Mouse (Mus musculus): Measurements from ENCODE around the gene Ntpcr. TPM values are rescaled to one million over a fixed set of nuclear protein-coding genes. Genes with fewer than 3 reads are reported as not detected.

Ntpcr gene
- total and polyA plus RNA-seq, 3 experiments = 40.0 to 45.3 TPM; not detected in 1

- DNase-seq (ENCODE audit: low read depth, low spot score) = no peak
- Histone ChIP-seq H3K4me1 (ENCODE audit: control insufficient read depth in 1 of 2, insufficient read depth in 2 of 2, low read length in 2 of 2) (no peaks in the 10 kb centered on the region), H3K9ac (ENCODE audit: control insufficient read depth, low read depth, low read length, poor library complexity, severe bottlenecking) (no peak overlapping the region), H3K9me3 (replicated peaks; ENCODE audit: insufficient read depth, low read length) (no peaks in the 10 kb centered on the region), H3K27ac (ENCODE audit: control insufficient read depth, low read depth, low read length) (no peak overlapping the region), H3K27me3 (ENCODE audit: control insufficient read depth in 1 of 2, insufficient read depth in 2 of 2, low read length in 2 of 2) (no peaks in the 10 kb centered on the region), H3K36me3 (ENCODE audit: control insufficient read depth in 1 of 2, insufficient read depth in 2 of 2, low read length in 2 of 2) (no peaks in the 10 kb centered on the region), H3K79me2 (ENCODE audit: control insufficient read depth, insufficient read depth, low read length, poor library complexity) (no peaks in the 10 kb centered on the region), H3K4me3 (ENCODE audit: control insufficient read depth in 1 of 2, insufficient read depth in 1 of 2, low read depth in 2 of 2, low read length in 2 of 2) (no peak overlapping the region)
- no peak for TF ChIP-seq CTCF (IDR thresholded peaks at IDR 0.05 in 2 of 3, conservative IDR thresholded peaks at IDR 0.05 in 1 of 3; ENCODE audit: control insufficient read depth in 1 of 3, insufficient read depth in 1 of 3, low read depth in 2 of 3, low read length in 3 of 3, poor library complexity in 1 of 3, severe bottlenecking in 1 of 3)
- no peak for TF ChIP-seq NELFE (IDR thresholded peaks at IDR 0.05; ENCODE audit: low read depth, low read length)
- no peak for TF ChIP-seq POLR2AphosphoS5 (IDR thresholded peaks at IDR 0.05; ENCODE audit: borderline replicate concordance, low read depth, low read length)
- no peak for TF ChIP-seq ZMIZ1 (IDR thresholded peaks at IDR 0.05; ENCODE audit: low read depth, low read length)
- TF ChIP-seq GABPA (IDR thresholded peaks at IDR 0.05; ENCODE audit: low read depth, low read length) = no peak
- no peak for TF ChIP-seq SMC3 (IDR thresholded peaks at IDR 0.05; ENCODE audit: low read depth, low read length)
- TF ChIP-seq TCF12 (IDR thresholded peaks at IDR 0.05; ENCODE audit: low read depth, low read length) = no peak
- TF ChIP-seq MAZ (IDR thresholded peaks at IDR 0.05; ENCODE audit: low read depth, low read length) = no peak
- no peak for TF ChIP-seq EP300 (IDR thresholded peaks at IDR 0.05; ENCODE audit: low read depth in 1 of 2, low read length in 2 of 2)
- TF ChIP-seq KAT2A (conservative IDR thresholded peaks at IDR 0.05; ENCODE audit: low read depth, low read length) = no peak
- TF ChIP-seq CHD2 (IDR thresholded peaks at IDR 0.05; ENCODE audit: low read length) = no peak
- no peak for TF ChIP-seq BHLHE40 (IDR thresholded peaks at IDR 0.05; ENCODE audit: borderline replicate concordance, low read depth, low read length)
- TF ChIP-seq ETS1 (IDR thresholded peaks at IDR 0.05; ENCODE audit: low read depth, low read length) = no peak
- no peak for TF ChIP-seq NRF1 (IDR thresholded peaks at IDR 0.05; ENCODE audit: insufficient read depth, low read depth, low read length, poor library complexity, severe bottlenecking)
- TF ChIP-seq UBTF (IDR thresholded peaks at IDR 0.05; ENCODE audit: borderline replicate concordance, insufficient read depth, low read depth, low read length) = no peak
- no peak for TF ChIP-seq ZC3H11A (IDR thresholded peaks at IDR 0.05; ENCODE audit: low read depth, low read length)
These were observed 18.2 kb upstream of the Ntpcr start for GRCm38 (mm10) chr8:125711514-125711913.

- no peak overlapping the region for H3K27ac ChIP-seq (ENCODE audit: control insufficient read depth, low read depth, low read length)
- no peaks in the 10 kb centered on the region for H3K4me1 ChIP-seq (ENCODE audit: control insufficient read depth in 1 of 2, insufficient read depth in 2 of 2, low read length in 2 of 2)
- TF ChIP-seq GATA1 (IDR thresholded peaks at IDR 0.05; ENCODE audit: low read depth, low read length) = no peak
- no peak for TF ChIP-seq TBP (IDR thresholded peaks at IDR 0.05; ENCODE audit: low read depth, low read length)
- no peak for TF ChIP-seq RCOR1 (IDR thresholded peaks at IDR 0.05; ENCODE audit: low read depth, low read length)
- no peak for TF ChIP-seq HCFC1 (IDR thresholded peaks at IDR 0.05; ENCODE audit: low read depth, low read length)
- no peak for TF ChIP-seq USF1 (IDR thresholded peaks at IDR 0.05; ENCODE audit: low read depth, low read length)
- TF ChIP-seq MAX (IDR thresholded peaks at IDR 0.05; ENCODE audit: low read length) = no peak
- TF ChIP-seq ZMIZ1 (IDR thresholded peaks at IDR 0.05; ENCODE audit: low read depth, low read length) = no peak
- TF ChIP-seq ZKSCAN1 (IDR thresholded peaks at IDR 0.05; ENCODE audit: low read depth, low read length) = no peak
- TF ChIP-seq NRF1 (IDR thresholded peaks at IDR 0.05; ENCODE audit: insufficient read depth, low read depth, low read length, poor library complexity, severe bottlenecking) = no peak
- TF ChIP-seq JUND (IDR thresholded peaks at IDR 0.05; ENCODE audit: low read depth, low read length) = no peak
- no peak for TF ChIP-seq MYB (IDR thresholded peaks at IDR 0.05; ENCODE audit: low read depth, low read length)
- no peak for TF ChIP-seq CHD1 (IDR thresholded peaks at IDR 0.05; ENCODE audit: low read depth, low read length)
- TF ChIP-seq TAL1 (IDR thresholded peaks at IDR 0.05; ENCODE audit: low read length) = no peak
- no peak for TF ChIP-seq ZNF384 (IDR thresholded peaks at IDR 0.05; ENCODE audit: low read depth, low read length)
- no peak for TF ChIP-seq E2F4 (IDR thresholded peaks at IDR 0.05; ENCODE audit: borderline replicate concordance, low read depth, low read length)
- TF ChIP-seq SIN3A (IDR thresholded peaks at IDR 0.05; ENCODE audit: low read length) = no peak
- TF ChIP-seq MXI1 (IDR thresholded peaks at IDR 0.05; ENCODE audit: low read depth, low read length) = no peak
- TF ChIP-seq SMC3 (IDR thresholded peaks at IDR 0.05; ENCODE audit: low read depth, low read length) = no peak
- TF ChIP-seq ELF1 (IDR thresholded peaks at IDR 0.05; ENCODE audit: low read depth, low read length) = no peak
- no peak for TF ChIP-seq POLR2A (IDR thresholded peaks at IDR 0.05; ENCODE audit: control insufficient read depth in 1 of 2, insufficient read depth in 1 of 2, low read depth in 1 of 2, low read length in 2 of 2, poor library complexity in 1 of 2)
- H3K9ac ChIP-seq (ENCODE audit: control insufficient read depth, low read depth, low read length, poor library complexity, severe bottlenecking) = no peak overlapping the region
- H3K36me3 ChIP-seq (ENCODE audit: control insufficient read depth in 1 of 2, insufficient read depth in 2 of 2, low read length in 2 of 2) = no peaks in the 10 kb centered on the region
- H3K79me2 ChIP-seq (ENCODE audit: control insufficient read depth, insufficient read depth, low read length, poor library complexity) = no peaks in the 10 kb centered on the region
- DNase-seq (ENCODE audit: low read depth, low spot score) = no peak
- H3K9me3 ChIP-seq (replicated peaks; ENCODE audit: insufficient read depth, low read length) = no peaks in the 10 kb centered on the region
- H3K4me3 ChIP-seq (ENCODE audit: control insufficient read depth in 1 of 2, insufficient read depth in 1 of 2, low read depth in 2 of 2, low read length in 2 of 2) = no peak overlapping the region
- H3K27me3 ChIP-seq (ENCODE audit: control insufficient read depth in 1 of 2, insufficient read depth in 2 of 2, low read length in 2 of 2) = no peaks in the 10 kb centered on the region
These were observed 13.6 kb upstream of the Ntpcr start for GRCm38 (mm10) chr8:125716211-125716610.

All from MEL (cell line).